Mouse (Mus musculus) hindbrain, embryonic 12.5 days (tissue): ENCODE data around the gene F13b. TPM values are rescaled to one million over a fixed set of nuclear protein-coding genes. Genes with fewer than 3 reads are reported as not detected.

ENCODE experiments used
- ATAC-seq: fragments of 200-750 bp; cut with Nextera tagmentation; 2 replicates; pipeline ENCODE4 v1.8.0; 2017; ENCODE audit warnings: moderate TSS enrichment; ENCODE audit not compliant: low FRiP score
- H3K27ac ChIP-seq: fragments of 300-500 bp; sonication (generic); 2 replicates; pipeline ENCODE4 v1.5.1; 2016; ENCODE audit warnings: mild to moderate bottlenecking
- H3K27me3 ChIP-seq: fragments of 300-500 bp; sonication (generic); 2 replicates; pipeline ENCODE4 v1.6.1; 2016; ENCODE audit warnings: mild to moderate bottlenecking
- H3K36me3 ChIP-seq: fragments of 300-500 bp; sonication (generic); 2 replicates; pipeline ENCODE4 v1.6.1; 2016; ENCODE audit warnings: mild to moderate bottlenecking
- H3K4me1 ChIP-seq: fragments of 300-500 bp; sonication (generic); 2 replicates; pipeline ENCODE4 v1.6.1; 2016
- H3K4me2 ChIP-seq: fragments of 300-500 bp; sonication (generic); replicated peaks from 2 replicates; pipeline ENCODE4 v1.6.1; 2016; ENCODE audit warnings: mild to moderate bottlenecking
- H3K4me3 ChIP-seq: fragments of 300-500 bp; sonication (generic); 2 replicates; pipeline ENCODE4 v1.5.1; 2016; ENCODE audit warnings: mild to moderate bottlenecking
- H3K9ac ChIP-seq: fragments of 300-500 bp; sonication (generic); 2 replicates; pipeline ENCODE4 v1.6.1; 2016; ENCODE audit warnings: mild to moderate bottlenecking, moderate library complexity
- H3K9me3 ChIP-seq: fragments of 300-500 bp; sonication (generic); replicated peaks from 2 replicates; pipeline ENCODE4 v1.6.1; 2016; ENCODE audit warnings: mild to moderate bottlenecking
- WGBS: fragments of 180-500 bp; shearing (Covaris S2); methylation state at CpG from one replicate; pipeline ENCODE4 v1.1.7; 2016; 5-methylcytosine and 5-hydroxymethylcytosine counted together
- polyA plus RNA-seq: library from polyadenylated mRNA; unstranded; fragments of >200 nt; fragmentation: Nextera tagmentation; extraction: Ambion mirVana; gene quantifications from 2 replicates; pipeline ENCODE4 v1.2.1, GENCODE M21; 2016

F13b gene
- not detected in 2 replicates for polyA plus RNA-seq

DNA sequence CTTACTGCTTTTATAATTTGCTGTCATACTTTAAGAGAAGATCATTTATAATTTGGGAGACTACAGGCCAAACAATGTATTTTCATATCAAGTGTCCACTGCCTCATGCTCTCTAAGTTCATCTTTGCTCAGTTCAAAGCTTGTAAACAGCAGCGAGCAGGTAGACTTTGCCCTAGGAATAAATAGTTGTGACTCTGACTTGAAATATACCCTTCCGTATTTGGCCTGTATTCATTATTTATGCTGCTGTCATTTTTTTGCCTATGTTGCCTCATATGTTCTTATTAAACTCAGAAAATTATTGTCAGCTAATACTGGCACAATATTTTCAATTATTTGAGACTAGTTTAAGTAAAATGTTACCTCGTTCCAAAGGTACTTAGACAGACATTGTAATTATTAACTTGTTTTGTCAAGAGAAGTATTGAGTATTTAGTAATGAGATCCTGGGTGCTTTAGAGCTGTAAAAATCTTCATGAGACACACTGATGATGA is at the start of gene F13b:
Gene F13b, plus strand, starts transcription at position 445 of the 495 bp plus-strand sequence.
- Histone ChIP-seq H3K36me3 (no peaks in the 10 kb centered on the region), H3K9me3 (no peaks in the 10 kb centered on the region), H3K27me3 (no peaks in the 10 kb centered on the region), H3K4me2 (no peak within 1 kb of the TSS), H3K4me1 (no peaks in the 10 kb centered on the region), H3K4me3 (no peak within 1 kb of the TSS), H3K9ac (no peak within 1 kb of the TSS), H3K27ac (no peak within 1 kb of the TSS)
- 95% methylated on average over 3 of the region's 3 CpGs for WGBS
- no peak for ATAC-seq

- under 1% methylated on average over 63 of the region's 65 CpGs for WGBS
- H3K36me3 ChIP-seq = 0 out of 2 replicates have a peak, but pooled peaks cover 5% of the 10 kb centered on the region
- H3K27ac ChIP-seq = no peak within 1 kb of the TSS
Measured at GRCm38 (mm10) chr1:139454340-139455225, 46.9 kb upstream of the F13b start, which contains the start of gene Aspm. Gene Aspm (plus strand): TSS chr1:139454772.

DNA sequence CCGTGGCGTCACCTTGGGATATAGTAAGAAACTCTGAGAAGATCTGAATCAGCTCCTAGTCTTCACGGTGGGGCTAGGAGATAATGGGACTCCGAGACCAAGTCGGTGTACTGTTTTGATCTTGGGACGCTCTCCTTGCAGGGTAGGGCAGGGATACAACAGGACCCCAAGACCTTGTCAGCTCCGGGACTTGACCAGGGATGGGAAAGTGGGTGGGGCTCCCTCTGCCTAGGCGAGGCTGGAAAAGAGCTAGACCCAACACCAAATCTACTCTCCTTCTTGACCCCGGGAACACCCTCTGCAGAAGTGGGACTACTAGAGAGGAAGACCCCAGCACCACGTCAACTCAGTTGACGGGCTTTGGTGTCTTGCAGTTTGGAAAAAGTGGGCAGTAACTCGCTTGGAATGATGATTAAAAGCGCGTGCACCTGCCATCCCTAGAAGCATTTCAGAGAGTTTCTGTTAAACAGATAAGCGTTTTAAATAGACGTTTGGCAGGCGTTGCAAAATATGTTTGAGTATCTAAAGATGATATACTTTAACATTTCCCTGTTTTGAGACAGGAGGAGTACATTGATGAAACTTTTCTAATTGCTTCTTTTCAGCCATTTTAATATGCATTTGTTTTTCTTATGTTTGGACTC is 46.2 kb upstream of the F13b start:
- Histone ChIP-seq H3K27me3 (no peaks in the 10 kb centered on the region), H3K4me2 (peak overlapping the region; percentile 92), H3K4me1 (peaks cover 19% of the 10 kb centered on the region), H3K9ac (peak overlapping the region; percentile 63), H3K9me3 (no peaks in the 10 kb centered on the region), H3K27ac (no peak overlapping the region), H3K36me3 (0 out of 2 replicates have a peak, but pooled peaks cover 5% of the 10 kb centered on the region), H3K4me3 (peak overlapping the region; percentile 82)
- peak; percentile 41 for ATAC-seq
- 3% methylated on average over 17 of the region's 17 CpGs for WGBS

More at GRCm38 (mm10) chr1:139454340-139455225, 46.9 kb upstream of the F13b start, which contains the start of gene Aspm:
- ATAC-seq = peak; percentile 99
- H3K4me3 ChIP-seq = peak within 1 kb of the TSS; percentile 82
- no peaks in the 10 kb centered on the region for H3K27me3 ChIP-seq
- peak within 1 kb of the TSS; percentile 92 for H3K4me2 ChIP-seq
- H3K9ac ChIP-seq = peak within 1 kb of the TSS; percentile 63
- no peaks in the 10 kb centered on the region for H3K9me3 ChIP-seq
- peaks cover 19% of the 10 kb centered on the region for H3K4me1 ChIP-seq

DNA sequence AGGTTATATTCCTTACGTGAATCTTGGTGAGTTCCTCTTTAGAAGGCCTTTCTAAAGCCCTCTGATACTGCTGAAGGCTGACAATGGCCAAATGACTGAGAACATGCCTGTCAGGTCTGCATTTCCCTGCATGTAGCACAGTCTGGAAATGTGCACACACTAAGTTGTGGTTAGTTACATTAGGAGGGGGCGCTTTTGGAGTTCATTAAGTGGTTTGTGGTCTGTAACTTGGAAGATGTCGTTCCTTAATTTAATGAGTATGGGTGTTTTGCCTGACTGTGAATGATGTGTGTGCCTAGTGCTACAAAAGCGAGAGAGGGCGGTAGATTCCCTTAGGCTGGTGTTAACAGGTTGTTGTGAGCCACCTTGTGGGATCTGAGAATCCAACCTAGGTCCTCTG is 40.7 kb upstream of the F13b start:
- Histone ChIP-seq H3K4me3 (no peak overlapping the region), H3K36me3 (peaks cover 14% of the 10 kb centered on the region; the same call in 1 of the 2 replicates), H3K4me1 (peaks cover 10% of the 10 kb centered on the region), H3K9ac (no peak overlapping the region; the same call in 1 of the 2 replicates), H3K9me3 (no peaks in the 10 kb centered on the region), H3K27ac (no peak overlapping the region), H3K4me2 (no peak overlapping the region), H3K27me3 (no peaks in the 10 kb centered on the region)
- no peak for ATAC-seq
- 76% methylated on average over 5 of the region's 5 CpGs for WGBS

GRCm38 (mm10) chr1:139465936-139466335 is 35.6 kb upstream of the F13b start:
- 93% methylated on average over 11 of the region's 11 CpGs for WGBS
- H3K4me1 ChIP-seq = no peaks in the 10 kb centered on the region
- H3K36me3 ChIP-seq = peaks cover 20% of the 10 kb centered on the region
- no peak overlapping the region for H3K4me3 ChIP-seq
- H3K9ac ChIP-seq = no peak overlapping the region
- ATAC-seq = no peak
- no peak overlapping the region for H3K4me2 ChIP-seq
- no peak overlapping the region for H3K27ac ChIP-seq
- no peaks in the 10 kb centered on the region for H3K9me3 ChIP-seq
- H3K27me3 ChIP-seq = no peaks in the 10 kb centered on the region

DNA sequence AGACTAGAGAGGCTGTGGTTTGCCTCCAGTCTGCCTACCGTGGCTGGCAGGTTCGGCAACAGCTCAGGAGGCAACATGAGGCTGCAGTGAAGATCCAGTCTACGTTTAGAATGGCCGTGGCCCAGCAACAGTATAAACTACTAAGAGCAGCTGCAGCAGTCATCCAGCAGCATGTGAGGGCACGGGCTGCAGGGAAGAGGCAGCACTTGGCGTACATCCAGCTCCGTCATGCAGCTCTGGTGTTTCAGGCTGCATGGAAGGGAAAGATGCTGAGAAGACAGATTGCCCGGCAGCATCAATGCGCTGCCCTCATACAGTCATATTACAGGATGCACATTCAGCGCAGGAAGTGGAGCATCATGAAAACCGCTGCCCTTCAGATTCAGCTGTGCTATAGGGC is 22.6 kb upstream of the F13b start:
- WGBS = 96% methylated on average over 11 of the region's 11 CpGs
- Histone ChIP-seq H3K4me1 (no peaks in the 10 kb centered on the region), H3K4me3 (no peak overlapping the region), H3K9me3 (no peaks in the 10 kb centered on the region), H3K4me2 (no peak overlapping the region), H3K36me3 (peaks cover 70% of the 10 kb centered on the region), H3K9ac (no peak overlapping the region), H3K27me3 (no peaks in the 10 kb centered on the region), H3K27ac (no peak overlapping the region)
- no peak for ATAC-seq

GRCm38 (mm10) chr1:139480246-139480645 is 21.3 kb upstream of the F13b start:
- H3K27ac ChIP-seq = no peak overlapping the region
- H3K4me1 ChIP-seq = no peaks in the 10 kb centered on the region
- no peaks in the 10 kb centered on the region for H3K9me3 ChIP-seq
- no peaks in the 10 kb centered on the region for H3K27me3 ChIP-seq
- H3K36me3 ChIP-seq = peaks cover 66% of the 10 kb centered on the region
- 93% methylated on average over 8 of the region's 8 CpGs for WGBS
- no peak overlapping the region for H3K9ac ChIP-seq
- H3K4me3 ChIP-seq = no peak overlapping the region
- no peak for ATAC-seq
- no peak overlapping the region for H3K4me2 ChIP-seq

DNA sequence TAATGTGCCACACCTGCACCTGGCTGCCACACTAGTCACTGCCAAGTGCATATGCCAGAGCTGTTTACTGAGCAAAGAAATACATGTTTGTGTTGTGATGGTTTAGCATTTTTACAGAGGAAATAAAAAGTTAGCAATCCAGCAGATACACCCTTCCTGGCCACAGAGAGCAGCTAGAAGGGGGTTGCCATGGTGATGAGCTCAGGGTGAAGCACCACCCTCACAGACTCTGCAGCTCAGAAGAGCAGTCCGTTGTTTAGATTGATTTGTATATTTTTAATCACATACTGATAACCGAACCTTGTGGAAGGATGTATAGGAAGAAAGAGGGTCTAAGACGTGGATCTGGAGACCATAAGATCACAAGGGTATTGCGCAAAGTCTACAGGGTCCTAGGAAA is 20.4 kb upstream of the F13b start:
- no peaks in the 10 kb centered on the region for H3K4me1 ChIP-seq
- no peaks in the 10 kb centered on the region for H3K9me3 ChIP-seq
- 93% methylated on average over 4 of the region's 4 CpGs for WGBS
- no peak overlapping the region for H3K4me2 ChIP-seq
- no peak for ATAC-seq
- H3K36me3 ChIP-seq = peaks cover 60% of the 10 kb centered on the region
- no peak overlapping the region for H3K9ac ChIP-seq
- H3K27ac ChIP-seq = no peak overlapping the region
- H3K4me3 ChIP-seq = no peak overlapping the region
- no peaks in the 10 kb centered on the region for H3K27me3 ChIP-seq

DNA sequence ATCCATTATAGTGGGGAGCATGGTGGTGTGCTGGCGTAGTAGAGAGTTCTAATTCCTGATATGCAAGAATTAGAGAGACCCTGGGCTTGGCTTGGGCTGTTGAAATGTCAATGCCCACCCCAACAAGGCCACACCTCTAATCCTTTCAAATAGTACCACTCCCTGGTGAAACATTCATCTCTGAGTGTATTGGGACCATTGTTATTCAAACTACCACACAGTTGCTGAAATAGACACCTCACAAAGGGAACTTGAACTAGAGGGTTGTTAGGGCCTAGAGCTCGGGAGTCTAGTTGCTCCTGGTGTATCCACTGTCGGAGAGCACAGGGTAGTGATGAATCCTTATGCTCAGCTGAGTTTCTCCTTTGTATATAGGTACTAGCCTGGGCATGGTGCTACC is 6.9 kb upstream of the F13b start:
- Histone ChIP-seq H3K36me3 (peaks cover 39% of the 10 kb centered on the region), H3K4me1 (no peaks in the 10 kb centered on the region), H3K27ac (no peak overlapping the region), H3K9ac (no peak overlapping the region), H3K4me3 (no peak overlapping the region), H3K27me3 (no peaks in the 10 kb centered on the region), H3K4me2 (no peak overlapping the region), H3K9me3 (no peaks in the 10 kb centered on the region)
- 77% methylated on average over 3 of the region's 3 CpGs for WGBS
- ATAC-seq = no peak

DNA sequence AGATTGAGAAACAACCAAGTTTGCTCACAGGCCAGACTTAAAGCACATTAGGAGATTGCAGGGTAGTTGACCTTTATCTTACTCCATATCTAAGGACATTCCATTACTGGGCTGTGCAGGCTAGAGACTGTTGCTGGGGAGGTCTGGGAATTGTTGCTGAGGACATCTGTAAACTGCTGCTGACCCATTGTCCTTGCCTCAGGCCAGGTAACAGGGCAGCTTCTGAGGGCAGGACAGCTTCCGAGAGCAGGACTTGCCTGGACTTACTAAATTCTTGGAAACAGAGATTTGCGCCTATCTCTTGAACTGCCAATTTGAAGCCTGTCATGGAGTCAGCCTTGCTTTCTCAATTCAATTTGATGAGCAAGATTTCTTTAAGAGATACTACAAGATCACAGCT is 6.1 kb upstream of the F13b start:
- no peak overlapping the region for H3K27ac ChIP-seq
- WGBS = 94% methylated on average over 2 of the region's 2 CpGs

GRCm38 (mm10) chr1:139496212-139496611 is 5.3 kb upstream of the F13b start:
- Histone ChIP-seq H3K4me2 (no peak overlapping the region), H3K9ac (no peak overlapping the region), H3K36me3 (peaks cover 29% of the 10 kb centered on the region), H3K27me3 (no peaks in the 10 kb centered on the region), H3K4me1 (no peaks in the 10 kb centered on the region), H3K27ac (no peak overlapping the region), H3K4me3 (no peak overlapping the region), H3K9me3 (no peaks in the 10 kb centered on the region)
- no peak for ATAC-seq
- WGBS = 85% methylated on average over 3 of the region's 3 CpGs

More for the DNA sequence above, 6.1 kb upstream of the F13b start:
- no peak overlapping the region for H3K4me2 ChIP-seq
- H3K9ac ChIP-seq = no peak overlapping the region
- no peaks in the 10 kb centered on the region for H3K4me1 ChIP-seq
- ATAC-seq = no peak
- no peaks in the 10 kb centered on the region for H3K27me3 ChIP-seq
- peaks cover 33% of the 10 kb centered on the region for H3K36me3 ChIP-seq
- no peaks in the 10 kb centered on the region for H3K9me3 ChIP-seq
- H3K4me3 ChIP-seq = no peak overlapping the region

GRCm38 (mm10) chr1:139499751-139500150 is 1.8 kb upstream of the F13b start:
- Histone ChIP-seq H3K9ac (no peak overlapping the region), H3K27ac (no peak overlapping the region), H3K36me3 (peaks cover 5% of the 10 kb centered on the region), H3K9me3 (no peaks in the 10 kb centered on the region), H3K4me1 (no peaks in the 10 kb centered on the region), H3K4me2 (no peak overlapping the region), H3K27me3 (no peaks in the 10 kb centered on the region), H3K4me3 (no peak overlapping the region)
- ATAC-seq = no peak
